Mouse (Mus musculus) kidney, postnatal 25 days (tissue): ENCODE measurements at regions not wholly inside any gene's neighbourhood (a gene's known extent, or its start where the extent isn't known, plus 50 kb on each side); places are given as distances from the start of the nearest gene placed in this dataset.

Experiments used
- DNase-seq, 2 experiments: peaks; one replicate each; pipeline ENCODE4 v3.0.0; 2021; ENCODE audit warnings: mixed read lengths in 2 of 2

- no peak for DNase-seq
Measured at GRCm38 (mm10) chr2:167821186-167821585, 110.7 kb upstream of the Ptpn1 start.

- peak; percentile 44 to 72 for DNase-seq
Measured at GRCm38 (mm10) chr2:167818799-167819198, 113.1 kb upstream of the Ptpn1 start.

- no peak for DNase-seq
Measured at GRCm38 (mm10) chr2:167817030-167817429, 114.8 kb upstream of the Ptpn1 start.

GRCm38 (mm10) chr2:167815123-167815522 lies 116.7 kb upstream of the Ptpn1 start:
- DNase-seq = peak in 1 of 2 experiments; percentile 20

- peak; percentile 31 to 85 for DNase-seq
Measured at GRCm38 (mm10) chr2:167809256-167809655, 119.6 kb upstream of the Tmem189 start.

GRCm38 (mm10) chr2:167805629-167806304 lies 116.1 kb upstream of the Tmem189 start:
- DNase-seq = peak; percentile 83 to 91

- no peak for DNase-seq
Measured at GRCm38 (mm10) chr2:167804493-167805227, 115.0 kb upstream of the Tmem189 start.

- DNase-seq = peak; percentile 41 to 67
Measured at GRCm38 (mm10) chr2:167802494-167802893, 112.9 kb upstream of the Tmem189 start.

GRCm38 (mm10) chr2:167801389-167801788 lies 111.8 kb upstream of the Tmem189 start:
- no peak for DNase-seq

GRCm38 (mm10) chr2:167800648-167801245 lies 111.1 kb upstream of the Tmem189 start:
- no peak for DNase-seq

GRCm38 (mm10) chr2:167799629-167800387 lies 110.2 kb upstream of the Tmem189 start:
- peak in 1 of 2 experiments; percentile 42 for DNase-seq

- DNase-seq = peak; percentile 35 to 64
Measured at GRCm38 (mm10) chr2:167798969-167799513, 109.4 kb upstream of the Tmem189 start.

- no peak for DNase-seq
Measured at GRCm38 (mm10) chr2:167798076-167798782, 108.6 kb upstream of the Tmem189 start.

- DNase-seq = no peak
Measured at GRCm38 (mm10) chr2:167795491-167795890, 105.9 kb upstream of the Tmem189 start.

GRCm38 (mm10) chr2:167793916-167794315 lies 104.3 kb upstream of the Tmem189 start:
- DNase-seq = no peak

- no peak for DNase-seq
Measured at GRCm38 (mm10) chr2:167792753-167793152, 103.1 kb upstream of the Tmem189 start.

- no peak for DNase-seq
Measured at GRCm38 (mm10) chr2:167792330-167792729, 102.7 kb upstream of the Tmem189 start.

GRCm38 (mm10) chr2:167789471-167789923 lies 99.9 kb upstream of the Tmem189 start:
- DNase-seq = peak in 1 of 2 experiments; percentile 48

- no peak for DNase-seq
Measured at GRCm38 (mm10) chr2:167786951-167787350, 97.3 kb upstream of the Tmem189 start.

GRCm38 (mm10) chr2:167784353-167784752 lies 94.7 kb upstream of the Tmem189 start:
- no peak for DNase-seq

GRCm38 (mm10) chr2:167783374-167783773 lies 93.8 kb upstream of the Tmem189 start:
- DNase-seq = no peak
